Mouse (Mus musculus): ENCODE results near the gene Picalm. TPM values are rescaled to one million over a fixed set of nuclear protein-coding genes. Genes with fewer than 3 reads are reported as not detected.

Gene Picalm
- 32.4 and 41.5 TPM in 2 replicates for polyA plus RNA-seq (2015; fragmentation: Nextera tagmentation; extraction: Ambion mirVana)

DNA sequence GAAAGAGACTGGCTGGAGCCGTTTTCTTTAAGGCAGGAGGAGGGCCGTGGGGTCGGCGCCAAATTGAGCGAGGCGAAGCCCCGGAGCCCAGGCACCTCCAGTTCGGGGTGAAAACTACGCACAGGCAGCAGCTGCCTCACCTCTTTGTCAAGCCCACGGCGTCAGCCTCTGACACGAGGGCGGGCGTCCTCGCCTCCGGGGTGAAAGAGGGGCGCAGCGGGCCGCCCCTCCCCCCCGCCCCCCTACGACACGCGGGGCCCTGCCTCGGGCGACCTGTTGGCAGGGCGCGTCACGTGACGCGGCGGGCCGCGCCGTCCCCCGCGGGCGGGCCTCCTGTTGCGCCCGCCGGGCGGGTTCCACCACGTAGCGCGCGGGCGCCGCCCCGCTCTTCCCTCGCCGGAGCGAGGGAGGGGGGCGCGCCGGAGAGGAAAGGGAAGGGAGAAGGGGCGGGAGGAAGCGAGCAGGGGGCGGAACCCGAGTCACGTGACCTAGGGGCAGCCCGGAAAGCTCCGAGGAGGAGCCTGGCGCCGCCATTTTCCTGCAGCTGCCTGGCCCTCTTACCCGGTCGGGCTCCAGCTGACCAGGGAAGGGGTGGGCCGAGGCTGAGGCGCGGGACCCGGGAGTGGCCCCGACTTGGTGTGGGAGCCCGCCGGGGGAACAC lies at the start of gene Picalm:
Gene Picalm, plus strand, starts transcription at position 482 of the 661 bp plus-strand sequence.
- H3K27me3 ChIP-seq (replicated peaks) = no peaks in the 10 kb centered on the region
- peak within 1 kb of the TSS; percentile 88 for H3K9ac ChIP-seq (replicated peaks)
- WGBS = under 1% methylated on average over 56 of the region's 72 CpGs
- H3K4me1 ChIP-seq = peaks cover 24% of the 10 kb centered on the region
- H3K9me3 ChIP-seq (replicated peaks) = no peaks in the 10 kb centered on the region
- H3K27ac ChIP-seq (replicated peaks) = peak within 1 kb of the TSS; percentile 95
- peak within 1 kb of the TSS; percentile 86 for H3K4me3 ChIP-seq (replicated peaks)
- peak; percentile 94 for ATAC-seq (ENCODE audit: low FRiP score)
- no peaks in the 10 kb centered on the region for H3K36me3 ChIP-seq
- peak within 1 kb of the TSS; percentile 70 for H3K4me2 ChIP-seq

DNA sequence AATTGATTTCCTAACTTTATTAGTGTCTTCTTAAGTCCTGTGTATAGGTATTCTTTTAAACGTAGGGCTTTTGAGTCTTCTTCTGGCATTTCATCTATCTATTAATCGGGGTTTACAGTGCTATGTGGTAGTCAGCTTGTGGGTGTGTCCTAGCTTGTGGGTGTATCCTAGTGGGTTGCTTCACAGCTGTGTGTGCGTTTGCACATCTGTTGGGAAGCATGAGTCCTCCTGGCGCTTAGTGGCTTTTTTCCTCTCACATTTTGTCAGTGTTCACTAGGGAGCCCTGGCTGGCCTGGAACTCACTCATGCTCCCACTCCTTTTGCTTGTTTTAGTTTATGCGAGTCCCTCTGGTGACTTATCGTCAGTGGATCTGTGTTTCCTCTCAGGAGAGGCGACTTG lies 46.2 kb upstream of the Picalm start:
- 89% methylated on average over 7 of the region's 7 CpGs for WGBS
- no peak overlapping the region for H3K27ac ChIP-seq (replicated peaks)
- ATAC-seq (ENCODE audit: low FRiP score) = no peak
- no peaks in the 10 kb centered on the region for H3K9me3 ChIP-seq (replicated peaks)
- no peak overlapping the region for H3K9ac ChIP-seq (replicated peaks)
- H3K4me3 ChIP-seq (replicated peaks) = no peak overlapping the region
- H3K4me2 ChIP-seq = no peak overlapping the region
- H3K27me3 ChIP-seq (replicated peaks) = no peaks in the 10 kb centered on the region
- H3K36me3 ChIP-seq = no peaks in the 10 kb centered on the region
- no peaks in the 10 kb centered on the region for H3K4me1 ChIP-seq

DNA sequence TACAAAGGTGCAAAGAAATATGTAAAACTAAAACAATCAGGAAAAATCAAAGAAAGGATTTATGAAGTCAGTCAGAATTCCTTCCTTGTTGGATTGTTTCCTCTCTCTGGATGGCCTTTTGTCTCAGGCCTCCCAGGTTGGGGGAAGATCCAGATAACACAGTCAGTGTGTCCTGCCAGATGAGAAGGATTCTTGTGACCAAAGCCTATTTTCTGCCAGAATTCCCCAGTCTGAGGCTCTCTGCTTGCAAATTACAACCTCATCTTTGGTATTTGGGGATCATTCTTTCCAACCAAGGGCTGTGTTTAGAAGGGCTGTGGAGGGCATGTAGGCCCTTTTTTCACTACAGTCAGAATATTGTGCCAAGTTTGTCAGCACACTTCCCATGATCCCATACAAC lies 45.5 kb upstream of the Picalm start:
- no peak for ATAC-seq (ENCODE audit: low FRiP score)

GRCm38 (mm10) chr7:90085713-90086112 lies 44.3 kb upstream of the Picalm start:
- H3K9me3 ChIP-seq (replicated peaks) = no peaks in the 10 kb centered on the region
- no peak overlapping the region for H3K9ac ChIP-seq (replicated peaks)
- no peak overlapping the region for H3K4me3 ChIP-seq (replicated peaks)
- no peak overlapping the region for H3K27ac ChIP-seq (replicated peaks)
- H3K27me3 ChIP-seq (replicated peaks) = no peaks in the 10 kb centered on the region
- H3K4me1 ChIP-seq = no peaks in the 10 kb centered on the region
- no peak overlapping the region for H3K4me2 ChIP-seq
- WGBS = 45% methylated on average over 1 of the region's 1 CpGs
- ATAC-seq (ENCODE audit: low FRiP score) = no peak
- H3K36me3 ChIP-seq = no peaks in the 10 kb centered on the region

More for the DNA sequence above, 45.5 kb upstream of the Picalm start:
- Histone ChIP-seq H3K4me1 (no peaks in the 10 kb centered on the region), H3K27ac (replicated peaks) (no peak overlapping the region), H3K4me2 (no peak overlapping the region), H3K4me3 (replicated peaks) (no peak overlapping the region), H3K27me3 (replicated peaks) (no peaks in the 10 kb centered on the region), H3K9ac (replicated peaks) (no peak overlapping the region), H3K9me3 (replicated peaks) (no peaks in the 10 kb centered on the region), H3K36me3 (no peaks in the 10 kb centered on the region)

DNA sequence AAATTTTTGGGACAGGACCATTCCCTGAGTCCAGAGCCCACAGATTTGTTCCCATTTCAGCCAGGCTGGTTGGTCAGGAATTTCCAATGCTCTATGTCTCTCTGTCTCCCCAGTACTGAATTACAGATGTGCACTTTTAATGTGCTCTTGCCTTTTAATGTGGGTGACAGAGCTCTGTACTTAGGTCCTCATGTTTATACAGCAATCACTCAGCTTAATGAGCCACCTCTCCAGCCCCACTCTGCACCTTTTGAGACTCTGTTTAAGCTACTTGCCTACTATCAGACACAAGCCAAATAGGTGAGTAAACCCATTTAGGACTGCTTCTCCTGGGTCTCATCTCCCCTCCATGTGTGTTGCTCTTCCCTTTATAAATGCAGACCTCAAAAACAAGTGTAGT lies 43.2 kb upstream of the Picalm start:
- H3K9me3 ChIP-seq (replicated peaks) = no peaks in the 10 kb centered on the region
- no peak for ATAC-seq (ENCODE audit: low FRiP score)
- no peak overlapping the region for H3K4me2 ChIP-seq
- no peak overlapping the region for H3K9ac ChIP-seq (replicated peaks)
- no peaks in the 10 kb centered on the region for H3K4me1 ChIP-seq
- no peaks in the 10 kb centered on the region for H3K27me3 ChIP-seq (replicated peaks)
- H3K27ac ChIP-seq (replicated peaks) = no peak overlapping the region
- H3K4me3 ChIP-seq (replicated peaks) = no peak overlapping the region
- H3K36me3 ChIP-seq = no peaks in the 10 kb centered on the region

- H3K4me1 ChIP-seq = no peaks in the 10 kb centered on the region
- no peaks in the 10 kb centered on the region for H3K27me3 ChIP-seq (replicated peaks)
- no peak overlapping the region for H3K4me3 ChIP-seq (replicated peaks)
- WGBS = 85% methylated on average over 4 of the region's 4 CpGs
- H3K4me2 ChIP-seq = no peak overlapping the region
- ATAC-seq (ENCODE audit: low FRiP score) = no peak
- H3K27ac ChIP-seq (replicated peaks) = no peak overlapping the region
- H3K9ac ChIP-seq (replicated peaks) = no peak overlapping the region
- H3K9me3 ChIP-seq (replicated peaks) = no peaks in the 10 kb centered on the region
- H3K36me3 ChIP-seq = no peaks in the 10 kb centered on the region
Observed at GRCm38 (mm10) chr7:90090996-90091395, 39.0 kb upstream of the Picalm start.

GRCm38 (mm10) chr7:90091756-90092155 lies 38.3 kb upstream of the Picalm start:
- no peaks in the 10 kb centered on the region for H3K27me3 ChIP-seq (replicated peaks)
- H3K4me3 ChIP-seq (replicated peaks) = no peak overlapping the region
- no peak overlapping the region for H3K27ac ChIP-seq (replicated peaks)
- H3K9me3 ChIP-seq (replicated peaks) = no peaks in the 10 kb centered on the region
- H3K4me2 ChIP-seq = no peak overlapping the region
- no peaks in the 10 kb centered on the region for H3K36me3 ChIP-seq
- ATAC-seq (ENCODE audit: low FRiP score) = no peak
- no peak overlapping the region for H3K9ac ChIP-seq (replicated peaks)
- WGBS = 70% methylated on average over 2 of the region's 2 CpGs
- H3K4me1 ChIP-seq = no peaks in the 10 kb centered on the region

- 88% methylated on average over 8 of the region's 8 CpGs for WGBS
- Histone ChIP-seq H3K27ac (replicated peaks) (no peak overlapping the region), H3K36me3 (no peaks in the 10 kb centered on the region), H3K4me2 (no peak overlapping the region), H3K4me3 (replicated peaks) (no peak overlapping the region), H3K27me3 (replicated peaks) (no peaks in the 10 kb centered on the region), H3K9me3 (replicated peaks) (no peaks in the 10 kb centered on the region), H3K9ac (replicated peaks) (no peak overlapping the region), H3K4me1 (no peaks in the 10 kb centered on the region)
- ATAC-seq (ENCODE audit: low FRiP score) = no peak
Observed at GRCm38 (mm10) chr7:90092452-90093450, 37.3 kb upstream of the Picalm start.

GRCm38 (mm10) chr7:90095097-90095496 lies 34.9 kb upstream of the Picalm start:
- ATAC-seq (ENCODE audit: low FRiP score) = no peak
- no peaks in the 10 kb centered on the region for H3K36me3 ChIP-seq
- 87% methylated on average over 5 of the region's 5 CpGs for WGBS
- H3K4me1 ChIP-seq = no peaks in the 10 kb centered on the region
- no peaks in the 10 kb centered on the region for H3K9me3 ChIP-seq (replicated peaks)
- H3K4me2 ChIP-seq = no peak overlapping the region
- no peak overlapping the region for H3K9ac ChIP-seq (replicated peaks)
- H3K27ac ChIP-seq (replicated peaks) = no peak overlapping the region
- no peaks in the 10 kb centered on the region for H3K27me3 ChIP-seq (replicated peaks)
- H3K4me3 ChIP-seq (replicated peaks) = no peak overlapping the region

DNA sequence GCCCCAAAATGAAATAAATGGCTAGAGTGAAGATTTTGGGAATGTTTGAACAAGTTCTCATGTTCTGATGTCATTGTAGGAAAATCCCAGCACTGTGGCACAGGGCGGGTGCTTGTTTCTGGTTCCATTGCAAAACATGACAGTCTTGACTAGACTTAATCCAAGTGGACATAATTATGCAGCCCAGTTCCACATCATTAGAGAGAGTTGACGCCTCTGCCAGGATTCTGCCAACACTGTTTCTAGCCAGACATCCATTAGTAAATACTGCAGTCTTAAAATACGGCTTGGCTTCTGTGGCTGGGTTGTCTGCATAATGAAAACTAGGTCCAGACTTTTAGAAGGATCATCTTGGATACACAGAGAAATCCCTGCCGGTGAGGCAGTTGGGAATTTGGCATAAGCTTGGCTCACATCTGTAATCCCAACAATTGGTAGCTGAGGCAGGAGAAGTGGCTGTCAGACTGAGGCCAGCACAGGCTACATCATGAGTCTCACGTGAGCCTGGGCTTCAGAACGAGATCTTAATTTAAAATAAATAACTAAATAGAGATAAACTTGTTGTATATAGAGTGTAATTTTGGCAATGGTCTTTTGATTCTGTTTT lies 34.1 kb upstream of the Picalm start:
- Histone ChIP-seq H3K36me3 (no peaks in the 10 kb centered on the region), H3K9ac (replicated peaks) (no peak overlapping the region), H3K4me2 (no peak overlapping the region), H3K9me3 (replicated peaks) (no peaks in the 10 kb centered on the region), H3K4me1 (no peaks in the 10 kb centered on the region), H3K27ac (replicated peaks) (no peak overlapping the region), H3K27me3 (replicated peaks) (no peaks in the 10 kb centered on the region), H3K4me3 (replicated peaks) (no peak overlapping the region)
- 75% methylated on average over 6 of the region's 6 CpGs for WGBS
- no peak for ATAC-seq (ENCODE audit: low FRiP score)

DNA sequence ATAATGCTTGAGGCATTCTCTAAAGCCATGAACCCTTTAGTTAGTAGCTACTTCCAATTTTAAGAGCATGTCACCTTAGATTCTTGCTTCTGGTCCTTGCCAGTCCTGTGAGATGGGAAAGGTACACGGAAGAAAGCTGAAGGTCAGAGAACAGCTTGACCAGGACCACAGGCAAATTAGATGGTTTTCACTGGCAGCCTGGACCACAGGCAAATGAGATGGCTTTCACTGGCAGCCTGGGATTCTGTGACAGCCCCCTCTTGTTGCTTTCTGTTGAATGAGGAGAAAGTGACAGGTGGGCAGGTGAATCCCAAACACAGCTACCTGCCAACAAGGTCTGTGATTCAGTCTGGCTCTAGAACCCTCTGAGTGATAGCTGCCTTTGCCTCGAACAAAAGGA lies 33.4 kb upstream of the Picalm start:
- no peak for ATAC-seq (ENCODE audit: low FRiP score)
- WGBS = 71% methylated on average over 2 of the region's 2 CpGs

More for the DNA sequence above, 33.4 kb upstream of the Picalm start:
- H3K27ac ChIP-seq (replicated peaks) = no peak overlapping the region
- no peaks in the 10 kb centered on the region for H3K4me1 ChIP-seq
- no peaks in the 10 kb centered on the region for H3K9me3 ChIP-seq (replicated peaks)
- H3K36me3 ChIP-seq = no peaks in the 10 kb centered on the region
- H3K4me2 ChIP-seq = no peak overlapping the region
- H3K4me3 ChIP-seq (replicated peaks) = no peak overlapping the region
- H3K27me3 ChIP-seq (replicated peaks) = no peaks in the 10 kb centered on the region
- no peak overlapping the region for H3K9ac ChIP-seq (replicated peaks)

Data from neural tube, embryonic 15.5 days (tissue).